Mouse (Mus musculus): Measurements from ENCODE around the gene Lrp1.

Gene Lrp1

DNA sequence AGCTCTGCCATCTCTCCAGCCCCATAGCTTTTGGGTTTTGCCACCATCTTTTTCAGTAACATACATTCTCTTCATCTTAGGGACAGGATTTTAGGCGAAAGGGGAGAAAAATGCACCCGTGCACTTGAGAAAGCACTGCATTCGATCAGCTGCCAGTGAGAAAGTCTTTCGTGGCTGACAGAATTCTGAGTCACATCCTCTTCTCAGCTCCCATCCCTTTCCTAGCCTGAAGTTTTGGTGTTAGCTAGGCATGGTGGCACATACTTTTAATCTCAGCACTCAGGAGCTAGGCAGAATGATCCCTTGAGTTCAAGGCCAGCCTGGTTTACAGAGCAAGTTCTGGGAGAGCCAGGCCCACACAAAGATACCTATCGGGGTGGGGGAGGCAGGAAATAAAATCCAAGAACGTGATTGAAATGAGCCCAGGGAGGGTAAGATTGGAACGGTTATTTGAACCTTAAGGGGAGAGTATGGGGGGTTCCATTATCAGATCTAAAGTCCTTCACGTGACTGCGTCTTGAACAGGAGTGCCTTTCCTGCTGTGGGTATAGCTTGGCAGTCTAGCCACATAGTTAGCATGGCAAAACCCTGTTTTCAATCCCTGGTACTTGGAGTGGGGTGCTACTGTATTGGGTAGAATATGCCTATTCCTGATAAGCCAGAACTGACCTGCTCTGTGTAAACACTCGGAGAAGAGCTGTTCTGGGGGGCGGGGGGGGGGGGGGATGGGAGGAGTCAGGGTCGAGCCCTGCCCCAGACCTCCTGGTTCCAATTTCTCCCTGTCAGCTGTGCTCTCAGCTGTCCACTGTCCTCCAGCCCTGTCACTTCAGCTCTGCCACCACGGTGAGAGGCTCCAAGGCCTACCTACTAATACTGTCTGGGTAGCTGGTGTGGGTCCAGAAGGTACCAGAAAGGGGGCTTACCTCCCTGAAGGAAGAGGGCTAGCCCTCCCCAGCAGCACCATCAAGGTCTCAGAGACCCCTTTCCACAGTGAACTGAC is 119.8 kb downstream of the Lrp1 start, which contains the start of gene Stac3:
Gene Stac3 (plus strand): TSS at position 793 of the 1,000 bp plus-strand sequence.
- no peak for DNase-seq (ENCODE audit: low read depth, low spot score)

DNA sequence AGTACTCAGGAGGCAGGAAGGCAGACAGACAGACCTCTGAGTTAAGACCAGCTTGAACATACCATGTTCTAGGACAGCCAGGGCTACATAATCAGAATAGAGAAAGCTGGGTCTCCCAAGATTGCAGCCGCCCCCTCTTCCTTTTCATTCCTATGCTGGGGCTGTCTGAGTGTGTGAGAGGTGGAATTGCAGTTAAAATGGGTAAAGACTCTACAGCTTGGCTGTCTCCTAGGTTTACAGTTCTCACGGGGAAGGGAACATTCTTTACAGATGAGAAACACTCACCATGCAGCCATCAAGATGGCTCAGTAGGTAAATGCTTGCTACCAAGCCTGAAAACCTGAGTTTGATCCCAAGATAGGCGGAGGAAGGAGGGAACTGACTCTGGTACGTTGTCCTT is 120.9 kb downstream of the Lrp1 start:
- DNase-seq (ENCODE audit: low read depth, low spot score), result no peak

DNA sequence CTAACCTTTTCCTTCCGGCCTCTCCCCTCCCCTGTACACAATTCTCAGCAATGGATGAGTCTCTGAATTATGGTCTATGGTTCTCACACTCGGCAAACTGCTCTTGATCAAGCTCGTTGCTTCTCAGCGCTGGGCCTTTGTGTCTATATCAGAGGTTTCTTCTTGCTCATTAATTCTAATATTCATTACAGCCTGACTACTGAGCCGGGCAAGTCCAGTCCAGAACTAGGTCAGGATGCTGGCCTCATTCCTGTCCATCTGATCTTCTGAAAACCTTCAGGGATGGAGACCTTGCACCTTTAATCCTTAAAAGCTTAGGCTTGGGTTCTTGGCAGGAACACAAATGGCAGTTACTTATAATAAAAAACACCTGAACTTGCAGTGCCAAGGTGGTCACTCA is 121.4 kb downstream of the Lrp1 start:
- DNase-seq (ENCODE audit: low read depth, low spot score), result no peak

DNA sequence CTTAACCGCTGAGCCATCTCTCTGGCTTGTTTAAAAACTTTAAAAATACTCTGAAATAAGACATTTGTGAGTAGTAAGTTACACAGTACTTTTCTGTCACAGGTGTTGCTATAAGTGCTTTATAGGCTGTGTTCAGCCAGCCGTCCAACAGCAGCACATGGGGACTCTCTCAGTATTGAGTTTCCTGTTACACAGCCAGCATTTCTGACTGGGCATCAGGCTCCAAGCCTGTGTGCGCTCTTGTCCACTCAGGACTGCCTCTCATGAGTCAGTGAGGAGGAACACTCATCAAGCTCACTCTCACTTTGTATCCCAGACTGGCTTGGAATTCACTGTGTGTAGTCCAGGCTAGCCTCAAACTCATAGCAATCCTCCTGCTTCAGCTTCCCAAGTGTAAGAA is 124.8 kb downstream of the Lrp1 start:
- no peak for DNase-seq (ENCODE audit: low read depth, low spot score)

DNA sequence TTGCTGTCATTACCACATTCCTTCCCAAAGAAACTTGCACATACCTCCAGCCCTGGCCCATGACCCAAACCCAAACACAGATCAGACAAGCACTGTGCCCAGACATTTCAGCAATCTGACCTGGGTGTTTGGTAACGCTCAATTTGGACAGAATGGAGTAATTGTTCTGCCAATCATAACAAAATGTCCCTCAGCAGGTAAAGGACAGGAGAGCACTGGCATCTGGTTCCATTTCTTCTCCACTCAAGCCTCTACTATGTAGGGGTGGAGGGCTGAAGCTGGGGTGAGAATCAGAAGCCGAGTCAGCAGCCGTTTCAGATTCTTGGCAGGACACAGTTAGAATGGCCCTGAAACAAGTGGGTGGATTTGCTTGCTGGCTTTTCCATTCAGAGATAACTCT is 128.8 kb downstream of the Lrp1 start:
- DNase-seq (ENCODE audit: low read depth, low spot score), result no peak

DNA sequence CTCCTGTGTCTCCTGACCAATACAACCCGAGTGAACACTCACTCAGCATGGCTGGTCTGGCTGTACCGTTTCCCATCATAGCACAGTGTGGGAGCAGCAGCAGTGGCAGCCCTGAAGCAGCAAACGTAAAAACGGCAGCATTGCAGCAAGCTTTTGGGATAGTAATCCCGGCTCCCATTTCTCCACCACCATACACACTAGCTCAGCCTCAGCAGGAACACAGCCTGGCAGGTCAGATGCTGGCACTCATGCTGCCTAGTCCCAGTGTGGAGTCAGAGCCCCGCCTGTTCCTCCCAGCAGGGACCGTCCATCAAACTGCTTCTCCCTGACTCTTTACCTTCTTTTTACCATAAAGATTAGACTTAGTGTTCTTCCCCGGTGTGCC is 129.8 kb downstream of the Lrp1 start:
- no peak for DNase-seq (ENCODE audit: low read depth, low spot score)

DNA sequence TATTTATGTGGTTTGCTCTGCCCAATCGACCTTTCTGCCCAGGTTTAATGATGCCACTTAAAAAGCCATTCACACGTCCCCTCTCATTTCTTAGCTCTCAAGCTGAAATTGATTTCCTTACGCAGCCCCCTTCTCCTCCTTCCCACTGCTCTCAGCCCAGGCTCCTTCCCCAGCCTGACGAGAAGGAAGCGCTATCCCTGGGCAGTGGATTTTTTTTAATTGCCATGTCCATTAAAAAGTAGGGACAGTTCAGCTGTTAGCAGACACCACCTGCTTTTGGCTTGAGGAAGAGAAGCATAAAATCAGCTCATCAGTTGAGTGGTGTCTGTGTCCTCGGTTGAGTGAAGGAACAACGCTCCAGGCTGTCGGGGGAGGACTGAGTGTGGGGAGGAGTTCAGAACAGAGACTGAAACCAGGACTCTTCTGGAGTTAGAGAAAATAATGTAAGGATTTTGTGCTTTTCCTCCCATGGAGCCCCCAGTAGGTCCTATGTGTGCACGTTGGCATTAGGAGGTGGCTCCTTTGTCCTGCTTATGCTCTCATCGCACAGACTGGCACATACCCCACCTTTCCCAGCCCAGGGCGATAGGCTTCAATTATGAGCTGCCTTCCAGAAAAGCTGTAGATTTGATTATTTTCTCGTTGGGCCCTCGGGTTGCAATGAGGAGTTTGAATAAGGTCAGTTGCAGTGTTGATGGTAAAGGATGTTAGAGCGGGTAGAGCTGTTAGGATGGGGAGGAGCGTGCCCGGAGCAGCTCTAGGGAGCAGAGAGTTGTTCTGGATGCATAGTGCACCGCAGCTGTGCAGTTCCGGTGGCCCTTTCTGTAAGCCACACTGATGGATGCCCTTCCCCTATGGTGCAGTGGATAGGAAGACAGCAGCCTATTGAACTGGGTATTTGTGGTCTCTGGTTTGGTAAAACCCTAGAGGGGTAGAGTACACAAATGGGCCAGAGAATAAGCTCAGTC is 130.5 kb downstream of the Lrp1 start:
- DNase-seq (ENCODE audit: low read depth, low spot score), result no peak

DNA sequence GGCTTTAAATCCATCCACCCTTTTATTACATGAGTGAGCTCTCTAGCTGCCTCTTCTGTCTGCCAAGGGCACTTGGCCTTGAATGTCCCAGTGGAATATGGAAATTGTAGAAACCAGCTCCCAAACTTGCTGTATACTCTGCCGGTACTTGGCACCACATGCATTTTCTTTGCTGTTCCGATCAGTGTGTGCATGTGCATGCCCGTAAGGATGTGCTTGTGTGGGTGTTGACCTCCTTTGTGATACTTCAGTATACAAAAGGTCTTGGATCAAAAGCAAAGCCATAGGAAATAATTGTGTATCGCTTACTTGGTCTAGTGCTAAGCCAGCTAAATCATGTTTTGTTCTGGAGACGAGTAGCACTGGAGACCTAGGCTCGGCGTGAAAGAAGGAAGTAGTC is 132.1 kb downstream of the Lrp1 start:
- no peak for DNase-seq (ENCODE audit: low read depth, low spot score)
